Mouse (Mus musculus): ENCODE measurements around the gene Tekt4.

DNA sequence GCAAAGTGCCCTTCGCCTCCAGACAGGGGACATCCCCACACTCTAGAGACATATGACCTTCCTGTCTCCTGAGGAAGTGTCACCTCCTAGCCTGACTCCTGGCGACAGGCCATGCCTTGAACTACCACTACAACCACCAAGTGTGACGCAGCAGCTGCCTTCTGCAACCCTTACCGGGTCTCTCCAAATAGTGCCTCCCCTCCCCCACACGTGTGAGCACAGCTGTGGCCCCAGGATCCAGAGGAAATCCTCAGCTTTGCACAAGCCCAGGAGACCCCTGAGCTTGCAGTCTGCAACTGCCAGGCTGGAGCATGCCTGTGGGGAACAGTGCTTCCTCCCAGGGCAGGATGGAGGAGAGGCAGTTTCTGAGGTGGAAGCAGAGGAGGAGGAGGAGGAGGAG, 61.9 kb downstream of the Tekt4 start:
- TF ChIP-seq ZNF384 (IDR thresholded peaks at IDR 0.05; ENCODE audit: low read depth, low read length) = no peak
- TF ChIP-seq HCFC1 (IDR thresholded peaks at IDR 0.05; ENCODE audit: borderline replicate concordance, insufficient read depth, low read length) = no peak
- no peak for TF ChIP-seq ZC3H11A (IDR thresholded peaks at IDR 0.05; ENCODE audit: borderline replicate concordance, low read depth, low read length)
- TF ChIP-seq CHD2 (IDR thresholded peaks at IDR 0.05; ENCODE audit: low read depth, low read length) = no peak
- no peak for TF ChIP-seq MAFK (IDR thresholded peaks at IDR 0.05; ENCODE audit: insufficient read depth, low read depth, low read length)
